Mouse (Mus musculus) lung, postnatal 36 days (tissue): ENCODE measurements around the gene Lpin1.

ENCODE experiments used
- DNase-seq: peaks from one replicate; pipeline ENCODE4 v3.0.0; 2022; ENCODE audit warnings: mixed read lengths

The Lpin1 gene

GRCm38 (mm10) chr12:16610936-16611335, at the start of gene Lpin1:
Gene Lpin1 (minus strand): TSS chr12:16610966.
- no peak for DNase-seq

- no peak for DNase-seq
Observed at GRCm38 (mm10) chr12:16656906-16657875, 46.4 kb upstream of the Lpin1 start.

GRCm38 (mm10) chr12:16655604-16656003, 44.8 kb upstream of the Lpin1 start:
- peak; percentile 24 for DNase-seq

- DNase-seq = peak; percentile 67
Observed at GRCm38 (mm10) chr12:16653332-16654093, 42.7 kb upstream of the Lpin1 start, which contains the start of gene Ntsr2. Gene Ntsr2 (plus strand): TSS chr12:16653382.

- DNase-seq = no peak
Observed at GRCm38 (mm10) chr12:16649819-16650218, 39.1 kb upstream of the Lpin1 start.

- peak; percentile 60 for DNase-seq
Observed at GRCm38 (mm10) chr12:16648273-16648672, 37.5 kb upstream of the Lpin1 start.

- no peak for DNase-seq
Observed at GRCm38 (mm10) chr12:16646780-16647409, 36.1 kb upstream of the Lpin1 start.

GRCm38 (mm10) chr12:16644698-16645097, 33.9 kb upstream of the Lpin1 start:
- DNase-seq = no peak

- no peak for DNase-seq
Observed at GRCm38 (mm10) chr12:16643508-16644345, 33.0 kb upstream of the Lpin1 start.

GRCm38 (mm10) chr12:16642000-16642399, 31.2 kb upstream of the Lpin1 start:
- no peak for DNase-seq

GRCm38 (mm10) chr12:16640075-16640474, 29.3 kb upstream of the Lpin1 start:
- no peak for DNase-seq

GRCm38 (mm10) chr12:16639078-16639771, 28.5 kb upstream of the Lpin1 start:
- peak; percentile 64 for DNase-seq

GRCm38 (mm10) chr12:16635816-16636215, 25.1 kb upstream of the Lpin1 start:
- no peak for DNase-seq

- peak; percentile 83 for DNase-seq
Observed at GRCm38 (mm10) chr12:16634075-16634813, 23.5 kb upstream of the Lpin1 start.

GRCm38 (mm10) chr12:16633235-16633634, 22.5 kb upstream of the Lpin1 start:
- peak; percentile 57 for DNase-seq

GRCm38 (mm10) chr12:16631423-16631822, 20.7 kb upstream of the Lpin1 start:
- DNase-seq = no peak

GRCm38 (mm10) chr12:16630866-16631185, 20.1 kb upstream of the Lpin1 start:
- DNase-seq = no peak

- DNase-seq = peak; percentile 73
Observed at GRCm38 (mm10) chr12:16630152-16630865, 19.5 kb upstream of the Lpin1 start.

- DNase-seq = peak; percentile 63
Observed at GRCm38 (mm10) chr12:16620230-16620629, 9.5 kb upstream of the Lpin1 start.

- no peak for DNase-seq
Observed at GRCm38 (mm10) chr12:16619453-16619852, 8.7 kb upstream of the Lpin1 start.
